Mouse (Mus musculus) ovary, adult 18-20 months (tissue): ENCODE measurements at regions not wholly inside any gene's neighbourhood (a gene's known extent, or its start where the extent isn't known, plus 50 kb on each side); places are given as distances from the start of the nearest gene placed in this dataset.
"Not testable (repeated sequence)": the region's sequence is repeated elsewhere in the genome, so short reads cannot be mapped to it uniquely, and the experiment has no call there.

Experiments used
- DNase-seq: peaks from one replicate; pipeline ENCODE4 v3.0.0; 2022; ENCODE audit warnings: low spot score, mixed read lengths

- no peak for DNase-seq
Observed at GRCm38 (mm10) chr13:25727504-25728095, 457.3 kb upstream of the Nrsn1 start.

GRCm38 (mm10) chr13:25722595-25723525 lies 452.6 kb upstream of the Nrsn1 start:
- DNase-seq: no peak

- DNase-seq: no peak
Observed at GRCm38 (mm10) chr13:25700965-25701364, 430.7 kb upstream of the Nrsn1 start.

GRCm38 (mm10) chr13:25695956-25696355 lies 425.7 kb upstream of the Nrsn1 start:
- no peak for DNase-seq

GRCm38 (mm10) chr13:25695017-25695604 lies 424.8 kb upstream of the Nrsn1 start:
- no peak for DNase-seq

- no peak for DNase-seq
Observed at GRCm38 (mm10) chr13:25678221-25678735, 408.0 kb upstream of the Nrsn1 start.

- DNase-seq: no peak
Observed at GRCm38 (mm10) chr13:25675208-25675607, 404.9 kb upstream of the Nrsn1 start.

- DNase-seq: no peak
Observed at GRCm38 (mm10) chr13:25666022-25666421, 395.7 kb upstream of the Nrsn1 start.

GRCm38 (mm10) chr13:25664963-25665606 lies 394.8 kb upstream of the Nrsn1 start:
- DNase-seq: no peak

GRCm38 (mm10) chr13:25648430-25648786 lies 378.1 kb upstream of the Nrsn1 start:
- no peak for DNase-seq

- no peak for DNase-seq
Observed at GRCm38 (mm10) chr13:25647711-25648429, 377.6 kb upstream of the Nrsn1 start.

GRCm38 (mm10) chr13:25639522-25640291 lies 369.4 kb upstream of the Nrsn1 start:
- DNase-seq: no peak

- no peak for DNase-seq
Observed at GRCm38 (mm10) chr13:25629466-25629865, 359.2 kb upstream of the Nrsn1 start.

- no peak for DNase-seq
Observed at GRCm38 (mm10) chr13:25617578-25617977, 347.3 kb upstream of the Nrsn1 start.

- no peak for DNase-seq
Observed at GRCm38 (mm10) chr13:25611986-25612385, 341.7 kb upstream of the Nrsn1 start.

- no peak for DNase-seq
Observed at GRCm38 (mm10) chr13:25609641-25610040, 339.3 kb upstream of the Nrsn1 start.

- no peak for DNase-seq
Observed at GRCm38 (mm10) chr13:25609241-25609640, 338.9 kb upstream of the Nrsn1 start.

GRCm38 (mm10) chr13:25601351-25601750 lies 331.0 kb upstream of the Nrsn1 start:
- DNase-seq: not testable (repeated sequence)

- no peak for DNase-seq
Observed at GRCm38 (mm10) chr13:25594629-25595028, 324.3 kb upstream of the Nrsn1 start.

- no peak for DNase-seq
Observed at GRCm38 (mm10) chr13:25570641-25571040, 300.3 kb upstream of the Nrsn1 start.

GRCm38 (mm10) chr13:25562746-25563145 lies 292.4 kb upstream of the Nrsn1 start:
- DNase-seq: peak; percentile 5
